Mouse (Mus musculus): ENCODE results near the gene Pax8.

Gene Pax8

GRCm38 (mm10) chr2:24417106-24417505 is 58.3 kb downstream of the Pax8 start:
- in situ Hi-C loops (cut with MboI, MseI), result loop anchor here in 1 of 2 experiments (25.0 kb wide), 1 partner anchor 1230 kb away; no protein-coding TSS in a partner anchor

- in situ Hi-C loops (cut with MboI, MseI), result loop anchor here in 1 of 2 experiments (25.0 kb wide), 1 partner anchor 1229 kb away; no protein-coding TSS in a partner anchor
Observed at GRCm38 (mm10) chr2:24416668-24417067, 58.7 kb downstream of the Pax8 start.

- in situ Hi-C loops (cut with MboI, MseI), result loop anchor here in 1 of 2 experiments (25.0 kb wide), 1 partner anchor 1226 kb away; no protein-coding TSS in a partner anchor
Observed at GRCm38 (mm10) chr2:24413677-24414076, 61.7 kb downstream of the Pax8 start.

- in situ Hi-C loops (cut with MboI, MseI), result loop anchor here in 1 of 2 experiments (25.0 kb wide), 1 partner anchor 1226 kb away; no protein-coding TSS in a partner anchor
Observed at GRCm38 (mm10) chr2:24413172-24413571, 62.2 kb downstream of the Pax8 start.

- in situ Hi-C loops (cut with MboI, MseI), result loop anchor here (5.0 to 25.0 kb wide), 4 partner anchors 112 to 1222 kb away; partner anchors contain the start of gene Il1f10 (in 1 of the 2)
Observed at GRCm38 (mm10) chr2:24409166-24409565, 66.2 kb downstream of the Pax8 start.

- in situ Hi-C loops (cut with MboI, MseI), result loop anchor here (5.0 to 25.0 kb wide), 4 partner anchors 111 to 1221 kb away; partner anchors contain the start of gene Il1f10 (in 1 of the 2)
Observed at GRCm38 (mm10) chr2:24407701-24408485, 67.5 kb downstream of the Pax8 start.

- in situ Hi-C loops (cut with MboI, MseI), result loop anchor here (5.0 to 25.0 kb wide), 4 partner anchors 108 to 1218 kb away; partner anchors contain the start of gene Il1f10 (in 1 of the 2)
Observed at GRCm38 (mm10) chr2:24405345-24406012, 69.9 kb downstream of the Pax8 start.

GRCm38 (mm10) chr2:24400711-24401110 is 74.7 kb downstream of the Pax8 start:
- in situ Hi-C loops (cut with MboI, MseI), result loop anchor here in 1 of 2 experiments (25.0 kb wide), 1 partner anchor 1213 kb away; no protein-coding TSS in a partner anchor

GRCm38 (mm10) chr2:24397115-24397514 is 78.3 kb downstream of the Pax8 start:
- in situ Hi-C loops (cut with MboI, MseI), result no loop called here

GRCm38 (mm10) chr2:24393251-24393650 is 82.1 kb downstream of the Pax8 start:
- in situ Hi-C loops (cut with MboI, MseI), result no loop called here

GRCm38 (mm10) chr2:24387361-24388283 is 87.8 kb downstream of the Pax8 start:
- in situ Hi-C loops (cut with MboI, MseI), result no loop called here

GRCm38 (mm10) chr2:24386964-24387320 is 88.5 kb downstream of the Pax8 start:
- in situ Hi-C loops (cut with MboI, MseI), result no loop called here

GRCm38 (mm10) chr2:24386158-24386963 is 89.0 kb downstream of the Pax8 start:
- in situ Hi-C loops (cut with MboI, MseI), result no loop called here

- in situ Hi-C loops (cut with MboI, MseI), result no loop called here
Observed at GRCm38 (mm10) chr2:24385111-24385961, 90.1 kb downstream of the Pax8 start.

GRCm38 (mm10) chr2:24384393-24384792 is 91.0 kb downstream of the Pax8 start:
- in situ Hi-C loops (cut with MboI, MseI), result no loop called here

- in situ Hi-C loops (cut with MboI, MseI), result no loop called here
Observed at GRCm38 (mm10) chr2:24383636-24384035, 91.8 kb downstream of the Pax8 start.

GRCm38 (mm10) chr2:24382456-24383230 is 92.8 kb downstream of the Pax8 start:
- in situ Hi-C loops (cut with MboI, MseI), result no loop called here

GRCm38 (mm10) chr2:24378747-24379450 is 96.5 kb downstream of the Pax8 start:
- in situ Hi-C loops (cut with MboI, MseI), result no loop called here
